Mouse (Mus musculus): ENCODE measurements around the gene Ank3. TPM values are rescaled to one million over a fixed set of nuclear protein-coding genes. Genes with fewer than 3 reads are reported as not detected.

The Ank3 gene
- polyA plus RNA-seq, 1 experiment from 2014 or later = 70.0 TPM

DNA sequence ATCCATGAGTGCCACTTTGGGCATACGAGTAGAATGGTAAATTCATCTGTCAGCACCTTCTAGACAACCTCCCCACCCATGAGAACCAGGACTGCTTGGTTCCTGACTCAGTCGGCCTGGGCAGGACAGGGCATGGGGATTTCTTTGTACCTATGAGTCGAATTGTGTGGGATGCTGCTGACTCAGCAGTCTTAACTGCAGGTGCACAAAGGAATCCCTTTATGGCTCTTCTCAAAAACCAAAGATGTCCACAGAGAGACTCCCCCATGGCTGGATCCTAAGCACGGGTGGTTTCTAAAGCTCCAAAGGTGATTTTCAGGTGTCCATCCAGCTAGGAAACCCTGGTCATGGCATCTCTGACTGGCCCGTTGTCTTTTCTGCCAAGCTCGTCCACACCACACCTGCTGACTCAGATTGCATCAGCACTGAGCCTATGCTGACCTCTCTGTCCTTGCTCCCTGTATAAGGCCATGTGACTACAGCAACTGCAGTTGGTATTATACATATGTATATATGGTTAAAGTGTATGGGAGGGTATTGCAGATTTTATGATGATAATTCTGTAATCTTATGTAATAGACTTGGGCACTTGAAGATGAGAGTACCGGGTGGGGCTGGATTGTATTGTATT lies 538.8 kb downstream of the Ank3 start:
- H3K36me3 ChIP-seq (ENCODE audit: control insufficient read depth, insufficient read depth, low read length) = 0 out of 2 replicates have a peak, but pooled peaks cover 2% of the 10 kb centered on the region

DNA sequence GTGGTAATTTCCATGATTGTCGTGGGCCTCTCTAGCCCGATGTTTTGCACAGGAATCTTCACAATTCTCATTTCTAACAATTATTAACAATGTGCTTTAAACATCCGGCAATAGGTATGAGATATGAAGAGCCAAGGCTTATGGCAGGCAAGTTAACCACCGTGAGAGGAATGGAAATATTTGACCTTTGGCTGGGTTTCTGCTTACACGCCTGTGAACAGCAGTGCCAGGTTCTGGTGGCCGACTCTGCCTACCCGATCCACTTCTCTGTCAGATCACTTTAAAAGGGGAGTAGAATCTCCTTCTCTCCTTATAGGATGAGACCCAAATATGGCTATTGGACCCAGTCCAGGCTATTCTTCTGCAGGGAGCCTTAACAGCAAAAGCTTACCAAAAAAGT lies 540.6 kb downstream of the Ank3 start:
- Histone ChIP-seq H3K4me3 (ENCODE audit: low read depth, low read length) (no peak overlapping the region), H3K4me1 (ENCODE audit: control insufficient read depth, insufficient read depth, low read length) (peaks cover 7% of the 10 kb centered on the region; the same call in 1 of the 2 replicates), H3K27ac (ENCODE audit: low read depth, low read length) (no peak overlapping the region), H3K9ac (ENCODE audit: low read length) (no peak overlapping the region), H3K27me3 (ENCODE audit: control insufficient read depth, insufficient read depth, low read length) (no peaks in the 10 kb centered on the region), H3K9me3 (ENCODE audit: control insufficient read depth, low read length) (no peaks in the 10 kb centered on the region), H3K4me2 (ENCODE audit: low read depth) (no peak overlapping the region), H3K36me3 (ENCODE audit: control insufficient read depth, insufficient read depth, low read length) (0 out of 2 replicates have a peak, but pooled peaks cover 2% of the 10 kb centered on the region)
- DNase-seq (ENCODE audit: low spot score) (no peak), ATAC-seq (ENCODE audit: insufficient read depth, low FRiP score, low TSS enrichment) (no peak)
- WGBS = 94% methylated on average over 7 of the region's 7 CpGs

More for the DNA sequence above, 538.8 kb downstream of the Ank3 start:
- no peak for DNase-seq (ENCODE audit: low spot score)
- H3K4me2 ChIP-seq (ENCODE audit: low read depth) = no peak overlapping the region
- no peak overlapping the region for H3K4me3 ChIP-seq (ENCODE audit: low read depth, low read length)
- H3K4me1 ChIP-seq (ENCODE audit: control insufficient read depth, insufficient read depth, low read length) = no peaks in the 10 kb centered on the region
- no peak overlapping the region for H3K9ac ChIP-seq (ENCODE audit: low read length)
- ATAC-seq (ENCODE audit: insufficient read depth, low FRiP score, low TSS enrichment) = no peak
- H3K27ac ChIP-seq (ENCODE audit: low read depth, low read length) = no peak overlapping the region
- 89% methylated on average over 7 of the region's 7 CpGs for WGBS
- no peaks in the 10 kb centered on the region for H3K27me3 ChIP-seq (ENCODE audit: control insufficient read depth, insufficient read depth, low read length)
- no peaks in the 10 kb centered on the region for H3K9me3 ChIP-seq (ENCODE audit: control insufficient read depth, low read length)

DNA sequence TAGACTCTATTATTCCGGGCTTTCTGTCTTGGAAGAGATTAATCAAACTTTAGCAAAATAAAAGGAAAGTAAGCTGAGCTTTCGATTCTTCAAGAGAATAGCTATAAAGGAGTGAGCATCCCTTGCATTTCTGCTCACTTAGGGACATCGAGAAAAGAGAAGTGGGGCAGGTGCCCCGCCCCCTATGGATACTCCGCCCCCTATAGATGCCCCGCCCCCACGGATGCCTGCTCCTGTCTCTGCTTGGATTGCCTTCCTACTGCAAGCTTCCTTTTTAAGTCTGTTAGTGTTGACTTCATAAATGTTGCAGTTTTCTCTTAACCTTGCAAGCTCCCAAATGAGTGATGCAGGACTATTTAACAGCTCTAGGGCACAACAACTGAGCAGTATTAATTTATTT lies 541.4 kb downstream of the Ank3 start:
- H3K27me3 ChIP-seq (ENCODE audit: control insufficient read depth, insufficient read depth, low read length) = no peaks in the 10 kb centered on the region
- WGBS = 66% methylated on average over 7 of the region's 7 CpGs
- no peak overlapping the region for H3K9ac ChIP-seq (ENCODE audit: low read length)
- 0 out of 2 replicates have a peak, but pooled peaks cover 2% of the 10 kb centered on the region for H3K36me3 ChIP-seq (ENCODE audit: control insufficient read depth, insufficient read depth, low read length)
- H3K27ac ChIP-seq (ENCODE audit: low read depth, low read length) = no peak overlapping the region
- H3K4me2 ChIP-seq (ENCODE audit: low read depth) = no peak overlapping the region
- ATAC-seq (ENCODE audit: insufficient read depth, low FRiP score, low TSS enrichment) = no peak
- no peak overlapping the region for H3K4me3 ChIP-seq (ENCODE audit: low read depth, low read length)
- peaks cover 7% of the 10 kb centered on the region; the same call in 1 of the 2 replicates for H3K4me1 ChIP-seq (ENCODE audit: control insufficient read depth, insufficient read depth, low read length)
- no peak for DNase-seq (ENCODE audit: low spot score)
- H3K9me3 ChIP-seq (ENCODE audit: control insufficient read depth, low read length) = no peaks in the 10 kb centered on the region

DNA sequence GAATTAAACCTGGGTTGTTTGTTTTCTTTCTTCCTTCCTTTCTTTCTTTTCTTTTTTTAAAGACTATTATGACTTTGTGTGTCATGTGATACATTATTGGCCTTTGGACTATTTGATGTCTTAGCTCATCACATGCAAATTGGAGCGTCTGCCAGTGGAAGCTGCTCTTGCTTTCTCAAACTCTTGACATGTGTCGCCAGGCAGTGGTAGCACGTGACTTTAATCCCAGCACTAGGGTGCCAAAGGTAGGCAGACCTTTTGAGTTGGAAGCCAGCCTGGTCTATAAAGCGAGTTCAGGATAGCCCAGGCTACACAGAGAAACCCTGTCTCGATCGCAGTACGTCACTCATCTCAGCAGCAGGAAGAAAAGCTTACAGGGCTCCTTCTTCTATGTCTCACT lies 542.4 kb downstream of the Ank3 start:
- H3K4me1 ChIP-seq (ENCODE audit: control insufficient read depth, insufficient read depth, low read length) = peaks cover 9% of the 10 kb centered on the region; the same call in 1 of the 2 replicates
- no peak overlapping the region for H3K9ac ChIP-seq (ENCODE audit: low read length)
- no peak for DNase-seq (ENCODE audit: low spot score)
- no peak overlapping the region for H3K4me2 ChIP-seq (ENCODE audit: low read depth)
- H3K4me3 ChIP-seq (ENCODE audit: low read depth, low read length) = no peak overlapping the region
- ATAC-seq (ENCODE audit: insufficient read depth, low FRiP score, low TSS enrichment) = no peak
- no peaks in the 10 kb centered on the region for H3K9me3 ChIP-seq (ENCODE audit: control insufficient read depth, low read length)
- 94% methylated on average over 7 of the region's 7 CpGs for WGBS
- H3K36me3 ChIP-seq (ENCODE audit: control insufficient read depth, insufficient read depth, low read length) = 0 out of 2 replicates have a peak, but pooled peaks cover 2% of the 10 kb centered on the region
- no peaks in the 10 kb centered on the region for H3K27me3 ChIP-seq (ENCODE audit: control insufficient read depth, insufficient read depth, low read length)
- no peak overlapping the region for H3K27ac ChIP-seq (ENCODE audit: low read depth, low read length)

DNA sequence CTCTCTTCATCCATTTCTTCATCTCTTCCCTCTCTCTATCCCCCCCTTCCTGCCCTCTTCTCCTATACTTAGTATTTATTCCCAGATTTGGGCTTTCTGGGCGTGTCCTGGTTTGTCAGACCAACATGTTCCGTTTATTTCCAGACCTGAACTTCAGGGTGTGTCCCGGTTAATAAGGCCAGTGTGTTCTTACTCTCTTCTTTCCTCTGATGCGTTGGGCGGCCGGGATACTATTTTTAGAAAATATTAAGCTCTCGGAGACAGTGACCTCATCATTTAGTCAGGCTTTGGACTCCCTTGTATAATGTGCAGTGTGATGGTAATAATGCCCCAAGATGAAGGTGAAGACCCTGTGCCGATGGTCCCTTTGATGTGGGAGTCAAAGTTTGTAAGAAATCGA lies 546.3 kb downstream of the Ank3 start:
- DNase-seq (ENCODE audit: low spot score) (no peak), ATAC-seq (ENCODE audit: insufficient read depth, low FRiP score, low TSS enrichment) (no peak)
- H3K4me1 ChIP-seq (ENCODE audit: control insufficient read depth, insufficient read depth, low read length) = peaks cover 10% of the 10 kb centered on the region; the same call in 1 of the 2 replicates
- no peaks in the 10 kb centered on the region for H3K9me3 ChIP-seq (ENCODE audit: control insufficient read depth, low read length)
- no peak overlapping the region for H3K4me2 ChIP-seq (ENCODE audit: low read depth)
- 92% methylated on average over 9 of the region's 9 CpGs for WGBS
- no peaks in the 10 kb centered on the region for H3K36me3 ChIP-seq (ENCODE audit: control insufficient read depth, insufficient read depth, low read length)
- H3K27ac ChIP-seq (ENCODE audit: low read depth, low read length) = no peak overlapping the region
- H3K9ac ChIP-seq (ENCODE audit: low read length) = no peak overlapping the region
- H3K27me3 ChIP-seq (ENCODE audit: control insufficient read depth, insufficient read depth, low read length) = no peaks in the 10 kb centered on the region
- no peak overlapping the region for H3K4me3 ChIP-seq (ENCODE audit: low read depth, low read length)

DNA sequence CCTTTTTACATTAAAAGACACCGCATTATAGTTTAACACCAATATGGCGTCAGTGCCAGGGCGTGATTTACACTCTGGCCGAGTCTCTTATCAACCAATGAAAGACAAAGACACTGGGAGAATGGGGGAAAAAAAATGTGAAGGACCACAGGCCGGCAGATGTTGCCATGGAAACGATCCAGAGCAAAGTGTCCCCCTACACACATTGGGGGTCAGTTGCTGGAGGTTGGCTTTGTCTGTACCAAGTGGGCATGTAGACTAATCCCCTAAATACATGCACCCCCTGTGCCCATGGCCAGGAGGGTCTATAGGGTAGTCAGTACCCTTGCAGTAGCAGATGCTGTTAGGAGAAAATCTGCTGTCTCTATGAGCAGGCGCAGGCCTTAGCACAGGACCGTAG lies 547.3 kb downstream of the Ank3 start:
- DNase-seq (ENCODE audit: low spot score) (no peak), ATAC-seq (ENCODE audit: insufficient read depth, low FRiP score, low TSS enrichment) (peak; percentile 61)
- no peak overlapping the region for H3K4me2 ChIP-seq (ENCODE audit: low read depth)
- no peaks in the 10 kb centered on the region for H3K9me3 ChIP-seq (ENCODE audit: control insufficient read depth, low read length)
- WGBS = 73% methylated on average over 8 of the region's 8 CpGs
- H3K4me1 ChIP-seq (ENCODE audit: control insufficient read depth, insufficient read depth, low read length) = peaks cover 10% of the 10 kb centered on the region; the same call in 1 of the 2 replicates
- no peak overlapping the region for H3K27ac ChIP-seq (ENCODE audit: low read depth, low read length)
- no peak overlapping the region for H3K9ac ChIP-seq (ENCODE audit: low read length)
- no peak overlapping the region for H3K4me3 ChIP-seq (ENCODE audit: low read depth, low read length)
- no peaks in the 10 kb centered on the region for H3K27me3 ChIP-seq (ENCODE audit: control insufficient read depth, insufficient read depth, low read length)
- H3K36me3 ChIP-seq (ENCODE audit: control insufficient read depth, insufficient read depth, low read length) = no peaks in the 10 kb centered on the region

DNA sequence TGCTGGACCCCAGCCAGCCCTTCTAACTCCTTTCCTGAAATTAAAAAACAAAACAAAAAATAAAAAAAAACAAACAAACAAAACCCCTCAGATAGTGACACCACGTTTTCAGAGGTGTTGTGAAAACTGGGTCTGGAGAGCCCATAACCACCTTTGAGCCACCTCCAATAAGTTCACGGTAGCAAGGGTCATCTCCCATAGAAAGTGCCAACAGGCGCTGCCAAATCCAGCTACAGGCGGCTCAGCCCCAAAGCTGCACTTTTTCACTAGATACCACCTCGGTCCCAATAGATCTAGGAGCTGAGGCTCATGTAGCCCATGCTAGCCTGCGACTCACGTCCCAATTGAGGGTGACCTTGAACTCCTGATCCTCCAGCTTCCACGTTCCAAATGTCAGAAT lies 547.7 kb downstream of the Ank3 start:
- ATAC-seq (ENCODE audit: insufficient read depth, low FRiP score, low TSS enrichment) (no peak), DNase-seq (ENCODE audit: low spot score) (no peak)
- WGBS = 90% methylated on average over 8 of the region's 8 CpGs
- Histone ChIP-seq H3K4me2 (ENCODE audit: low read depth) (no peak overlapping the region), H3K27ac (ENCODE audit: low read depth, low read length) (no peak overlapping the region), H3K4me3 (ENCODE audit: low read depth, low read length) (no peak overlapping the region), H3K36me3 (ENCODE audit: control insufficient read depth, insufficient read depth, low read length) (no peaks in the 10 kb centered on the region), H3K27me3 (ENCODE audit: control insufficient read depth, insufficient read depth, low read length) (no peaks in the 10 kb centered on the region), H3K4me1 (ENCODE audit: control insufficient read depth, insufficient read depth, low read length) (peaks cover 10% of the 10 kb centered on the region; the same call in 1 of the 2 replicates), H3K9ac (ENCODE audit: low read length) (no peak overlapping the region), H3K9me3 (ENCODE audit: control insufficient read depth, low read length) (no peaks in the 10 kb centered on the region)

DNA sequence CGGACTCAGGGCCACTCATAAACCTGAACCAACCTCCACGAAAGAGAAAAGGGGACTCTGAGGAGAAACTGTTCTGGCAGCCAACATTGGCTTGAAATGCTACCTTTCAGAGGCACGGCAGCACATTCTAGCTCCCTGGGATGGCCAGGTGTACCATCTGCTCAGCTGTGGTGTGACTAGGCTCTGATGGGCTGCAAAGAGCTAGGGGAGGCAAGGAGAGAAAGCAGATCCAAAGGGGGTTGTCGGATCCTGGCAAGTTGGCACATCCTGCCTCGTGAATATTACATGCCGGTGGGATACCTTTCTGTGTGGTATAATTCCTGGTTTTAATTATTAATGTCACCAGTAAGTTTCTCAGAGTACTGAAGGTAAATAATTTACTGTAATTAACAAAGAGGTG lies 548.5 kb downstream of the Ank3 start:
- peaks cover 10% of the 10 kb centered on the region; the same call in 1 of the 2 replicates for H3K4me1 ChIP-seq (ENCODE audit: control insufficient read depth, insufficient read depth, low read length)
- no peak overlapping the region for H3K4me2 ChIP-seq (ENCODE audit: low read depth)
- H3K4me3 ChIP-seq (ENCODE audit: low read depth, low read length) = no peak overlapping the region
- H3K27ac ChIP-seq (ENCODE audit: low read depth, low read length) = no peak overlapping the region
- WGBS = 88% methylated on average over 6 of the region's 6 CpGs
- H3K36me3 ChIP-seq (ENCODE audit: control insufficient read depth, insufficient read depth, low read length) = no peaks in the 10 kb centered on the region
- DNase-seq (ENCODE audit: low spot score) (no peak), ATAC-seq (ENCODE audit: insufficient read depth, low FRiP score, low TSS enrichment) (no peak)
- H3K9me3 ChIP-seq (ENCODE audit: control insufficient read depth, low read length) = no peaks in the 10 kb centered on the region
- no peaks in the 10 kb centered on the region for H3K27me3 ChIP-seq (ENCODE audit: control insufficient read depth, insufficient read depth, low read length)
- no peak overlapping the region for H3K9ac ChIP-seq (ENCODE audit: low read length)

DNA sequence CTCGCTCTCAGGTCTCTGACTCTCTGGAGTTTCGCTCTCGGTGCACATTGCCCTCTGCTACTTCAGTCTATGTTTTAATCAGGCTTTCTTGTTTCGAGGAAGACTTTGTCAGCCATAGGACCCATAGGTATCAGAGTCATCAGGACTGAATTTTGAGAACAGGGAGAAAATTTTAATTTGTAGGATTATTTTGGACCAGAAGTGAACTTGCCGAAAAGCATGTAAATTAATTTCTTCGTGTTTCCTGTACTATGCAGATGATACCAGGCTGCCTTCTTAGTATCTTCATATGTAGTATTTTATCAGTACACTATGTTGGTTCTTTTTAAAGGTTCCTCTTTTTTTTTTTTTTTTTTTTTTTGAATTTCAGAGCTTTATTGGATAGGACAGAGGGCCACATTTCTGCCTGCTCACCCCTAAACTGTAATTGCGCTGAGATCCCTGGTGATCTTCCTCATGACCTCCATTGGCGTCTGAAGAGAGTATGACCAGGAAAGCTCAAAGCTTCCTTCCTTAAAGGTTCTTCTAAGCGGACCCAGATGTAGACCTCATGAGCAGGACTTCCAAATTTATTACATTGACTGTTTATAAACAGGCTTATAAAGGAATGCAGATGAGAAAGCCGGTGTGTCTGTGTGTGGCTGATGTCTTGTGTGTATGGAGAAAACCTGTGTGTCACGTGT lies 551.8 kb downstream of the Ank3 start:
- Histone ChIP-seq H3K27ac (ENCODE audit: low read depth, low read length) (no peak overlapping the region), H3K4me2 (ENCODE audit: low read depth) (no peak overlapping the region), H3K4me1 (ENCODE audit: control insufficient read depth, insufficient read depth, low read length) (peaks cover 2% of the 10 kb centered on the region; the same call in 1 of the 2 replicates), H3K9me3 (ENCODE audit: control insufficient read depth, low read length) (no peaks in the 10 kb centered on the region), H3K9ac (ENCODE audit: low read length) (no peak overlapping the region), H3K4me3 (ENCODE audit: low read depth, low read length) (no peak overlapping the region), H3K36me3 (ENCODE audit: control insufficient read depth, insufficient read depth, low read length) (no peaks in the 10 kb centered on the region), H3K27me3 (ENCODE audit: control insufficient read depth, insufficient read depth, low read length) (no peaks in the 10 kb centered on the region)
- no peak for ATAC-seq (ENCODE audit: insufficient read depth, low FRiP score, low TSS enrichment)
- no peak for DNase-seq (ENCODE audit: low spot score)
- WGBS = 93% methylated on average over 10 of the region's 11 CpGs

Measured in neural tube, embryonic 11.5 days (tissue).